Mouse (Mus musculus): ENCODE data around the gene Gp1ba. TPM values are rescaled to one million over a fixed set of nuclear protein-coding genes. Genes with fewer than 3 reads are reported as not detected.
A peak's percentile ranks its signal among the peaks of the same experiment; 100 is the strongest.

The Gp1ba gene
- total RNA-seq, 2 experiments from 2014 or later = 0.30 TPM

DNA sequence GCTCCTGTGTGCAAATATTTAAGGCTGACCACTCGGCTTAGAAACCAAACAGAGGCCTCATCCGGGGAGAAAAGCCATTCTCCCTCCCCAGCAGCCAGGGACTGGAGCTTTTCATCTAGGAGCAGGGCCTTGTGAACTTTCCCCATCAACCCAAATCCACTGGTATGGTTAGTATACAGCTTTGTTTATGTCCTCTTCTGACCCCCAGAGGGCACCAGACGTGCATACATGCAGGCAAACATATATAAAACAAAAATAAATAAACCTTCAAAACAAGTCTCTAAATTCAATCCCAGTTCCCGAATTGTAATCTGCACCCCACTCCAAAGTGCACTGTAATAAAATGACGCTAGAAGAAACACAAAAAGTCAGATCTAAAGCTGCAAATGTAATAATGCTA, 9.4 kb upstream of the Gp1ba start:
- DNase-seq = peak; percentile 17

- peak; percentile 1 for DNase-seq
Observed at GRCm38 (mm10) chr11:70630129-70630528, 8.8 kb upstream of the Gp1ba start.

GRCm38 (mm10) chr11:70635601-70636000, 3.3 kb upstream of the Gp1ba start:
- no peak for DNase-seq

DNA sequence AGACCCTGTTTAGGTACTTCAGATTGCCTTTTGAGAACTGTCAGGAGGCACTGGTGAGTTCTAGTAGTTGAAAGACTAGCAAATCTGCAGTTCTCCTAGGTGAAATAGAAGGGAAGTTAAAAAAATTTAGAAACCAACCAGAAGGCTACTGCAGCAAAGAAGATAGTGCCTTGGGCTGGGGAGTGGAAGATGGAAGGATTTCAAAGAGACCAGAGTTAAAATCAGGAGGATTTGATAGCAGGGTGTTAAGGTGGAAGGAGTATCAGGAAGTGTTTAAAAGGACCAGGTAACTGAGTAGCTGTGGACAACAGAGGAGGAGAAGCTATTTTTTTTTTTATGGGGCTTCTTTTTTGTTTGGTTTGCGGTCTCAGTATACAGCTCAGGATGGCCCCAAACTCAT, 1.2 kb upstream of the Gp1ba start:
- DNase-seq = no peak

GRCm38 (mm10) chr11:70638293-70638692, 629 bp upstream of the Gp1ba start:
- no peak for DNase-seq

DNA sequence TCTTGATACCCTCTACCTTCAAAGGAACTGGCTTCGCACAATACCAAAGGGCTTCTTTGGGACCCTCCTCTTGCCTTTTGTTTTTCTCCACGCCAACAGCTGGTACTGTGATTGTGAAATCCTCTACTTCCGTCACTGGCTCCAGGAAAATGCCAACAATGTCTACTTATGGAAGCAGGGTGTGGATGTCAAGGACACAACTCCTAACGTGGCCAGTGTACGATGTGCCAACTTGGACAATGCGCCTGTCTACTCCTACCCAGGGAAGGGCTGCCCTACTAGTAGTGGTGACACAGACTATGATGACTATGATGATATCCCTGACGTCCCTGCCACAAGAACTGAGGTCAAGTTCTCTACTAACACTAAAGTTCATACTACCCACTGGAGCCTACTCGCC, 1.1 kb downstream of the Gp1ba start:
- DNase-seq = no peak

- no peak for DNase-seq
Observed at GRCm38 (mm10) chr11:70641241-70641640, 2.3 kb downstream of the Gp1ba start.

DNA sequence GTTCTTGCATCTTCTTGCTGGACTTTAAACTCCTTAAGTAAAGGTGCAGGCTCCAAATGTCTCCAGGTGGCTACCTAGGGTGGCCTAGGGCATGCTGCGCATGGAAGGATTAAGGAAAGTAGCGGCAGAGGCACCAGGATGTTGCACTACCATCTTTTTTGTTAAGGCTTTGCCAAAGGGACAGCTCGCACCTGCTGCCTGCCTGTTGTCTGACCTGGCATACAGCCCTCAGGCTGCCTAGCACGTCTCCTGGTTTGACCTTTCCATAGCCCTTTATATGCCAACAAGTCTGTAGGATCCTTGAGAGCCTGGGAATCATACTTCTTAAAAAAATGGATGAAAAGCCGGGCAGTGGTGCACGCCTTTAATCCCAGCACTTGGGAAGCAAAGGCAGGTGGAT, 4.1 kb downstream of the Gp1ba start:
- no peak for DNase-seq

DNA sequence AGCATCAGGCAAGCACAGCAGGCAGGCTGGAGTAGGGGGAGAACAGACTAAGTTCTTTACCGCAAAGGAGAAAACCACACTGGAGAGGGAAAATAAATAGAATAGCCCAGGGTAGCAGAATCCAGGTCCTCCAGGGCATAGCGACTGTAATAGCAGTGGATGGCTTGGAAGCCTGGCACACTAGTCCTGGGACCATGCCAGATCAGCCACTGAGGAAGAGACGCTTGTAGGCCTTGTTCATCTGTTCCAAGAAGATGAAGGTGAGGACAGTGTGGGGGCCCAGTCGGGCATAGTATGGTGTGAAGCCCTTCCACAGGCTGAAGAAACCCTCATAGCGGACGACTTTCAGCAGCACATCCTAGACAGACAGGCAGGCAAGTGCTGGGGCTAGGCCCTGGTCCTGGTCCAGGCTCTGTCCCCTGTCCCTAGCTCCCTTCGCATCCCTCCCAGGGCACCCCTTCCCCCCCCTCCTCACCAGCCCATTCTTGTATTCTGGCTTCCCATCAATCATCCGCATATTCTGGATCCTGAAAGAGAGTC, 5.7 kb downstream of the Gp1ba start:
- no peak for DNase-seq

DNA sequence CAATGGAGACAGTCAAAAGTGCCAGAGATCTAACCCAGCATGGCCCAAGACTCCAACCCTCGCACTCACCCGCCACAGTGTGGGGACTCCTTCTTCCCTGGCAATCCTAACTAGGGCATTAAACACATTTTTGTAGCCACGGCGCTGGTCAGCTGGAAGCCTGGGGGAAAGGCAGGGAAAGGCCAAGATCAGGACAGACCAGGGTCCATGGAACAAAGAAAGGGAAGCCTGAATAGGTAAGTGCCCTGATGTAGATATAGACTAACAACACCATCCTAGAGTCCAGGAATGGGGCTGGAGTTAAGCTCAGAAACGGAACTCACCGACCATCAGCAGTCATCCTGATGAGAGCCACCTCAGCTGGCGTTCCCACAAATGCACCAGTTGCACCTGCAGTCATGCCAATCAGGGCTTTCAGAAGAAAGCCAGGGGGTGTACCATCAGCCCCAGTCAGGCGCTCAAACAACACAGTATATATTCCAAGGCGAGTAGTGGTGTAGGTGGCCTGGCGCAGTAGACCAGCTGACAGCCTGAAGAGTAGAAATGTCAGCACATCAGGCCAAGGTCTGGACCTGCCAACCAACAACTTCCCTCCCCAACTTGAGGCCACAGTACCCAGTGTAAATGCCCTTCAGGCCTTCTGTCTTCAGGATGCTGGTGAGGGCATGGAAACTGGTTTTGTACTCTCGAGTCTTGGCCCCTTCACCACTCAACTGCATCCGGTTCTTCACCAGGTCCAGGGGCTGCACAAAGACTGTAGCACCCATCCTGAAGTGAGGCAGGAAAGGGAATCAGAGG, 6.7 kb downstream of the Gp1ba start:
- DNase-seq = no peak

DNA sequence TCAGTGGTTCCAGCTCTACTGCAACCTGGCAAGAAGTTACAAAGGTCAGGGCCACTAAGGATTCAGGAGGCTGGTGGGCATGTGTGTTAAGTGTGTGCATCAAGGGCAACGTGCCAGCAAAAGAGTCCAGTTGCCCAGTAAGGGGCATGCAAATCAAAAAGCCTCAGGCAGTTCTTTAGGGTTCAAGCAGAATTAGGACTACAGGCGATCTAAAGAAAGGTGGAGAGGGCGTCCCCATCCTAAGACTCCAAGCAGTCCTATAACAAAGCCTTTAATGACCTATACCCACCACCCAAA, 7.3 kb downstream of the Gp1ba start:
- DNase-seq = no peak

DNA sequence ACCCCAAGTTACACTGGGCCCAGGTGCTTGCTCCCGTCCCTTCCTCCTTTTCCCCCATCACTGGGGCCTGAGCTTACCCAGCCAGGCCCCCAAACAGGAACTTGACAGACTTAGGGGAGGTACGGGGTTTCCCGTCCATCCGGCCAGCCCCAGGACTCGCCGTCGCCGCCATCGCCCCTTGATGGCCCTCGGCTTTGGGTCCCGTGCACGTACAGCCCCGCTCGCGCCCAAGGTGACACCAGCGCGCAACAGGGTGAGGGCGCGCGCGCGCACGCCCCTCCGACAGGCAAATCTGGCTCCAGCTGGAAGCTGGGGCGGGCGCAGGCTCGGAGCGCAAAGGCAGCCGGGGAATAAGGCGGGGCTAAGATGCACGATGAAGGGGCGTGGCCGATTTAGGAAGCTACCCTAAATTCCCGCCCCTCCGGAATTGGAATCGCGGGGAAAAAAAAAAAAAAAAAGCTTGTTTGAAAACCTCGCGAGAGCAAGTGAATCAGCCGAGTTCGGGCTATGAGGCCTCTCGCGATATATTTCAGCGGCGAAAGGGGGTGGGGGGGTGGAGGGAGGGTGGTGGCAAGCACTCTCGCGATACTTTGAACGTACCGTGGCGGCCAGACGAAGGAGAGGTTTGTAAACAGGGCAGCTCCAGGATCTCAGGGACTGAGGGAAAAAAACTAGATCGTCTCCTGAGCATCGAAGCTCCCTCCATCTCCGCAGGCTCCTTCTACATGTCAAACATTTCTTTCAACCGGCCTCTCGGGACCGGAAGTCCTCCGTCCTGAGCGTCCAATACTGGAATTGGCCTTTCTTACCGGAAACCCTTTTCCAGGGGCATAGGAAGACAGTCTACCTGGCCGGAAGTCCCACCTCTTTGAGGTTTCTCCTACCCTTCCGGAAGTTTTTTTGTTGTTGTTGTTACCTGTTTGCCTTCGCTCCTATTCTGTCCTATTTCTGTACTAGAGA, 8.0 kb downstream of the Gp1ba start, which contains the start of the genes Rnf167 and Slc25a11:
TSS of gene Rnf167 (plus strand) at position 545 of the 960 bp plus-strand sequence.
TSS of gene Slc25a11 (minus strand) at position 789 of the 960 bp plus-strand sequence.
- DNase-seq = peak; percentile 96

GRCm38 (mm10) chr11:70647716-70648420, 8.9 kb downstream of the Gp1ba start:
- DNase-seq = peak; percentile 62

- DNase-seq = no peak
Observed at GRCm38 (mm10) chr11:70648512-70648911, 9.6 kb downstream of the Gp1ba start.

DNA sequence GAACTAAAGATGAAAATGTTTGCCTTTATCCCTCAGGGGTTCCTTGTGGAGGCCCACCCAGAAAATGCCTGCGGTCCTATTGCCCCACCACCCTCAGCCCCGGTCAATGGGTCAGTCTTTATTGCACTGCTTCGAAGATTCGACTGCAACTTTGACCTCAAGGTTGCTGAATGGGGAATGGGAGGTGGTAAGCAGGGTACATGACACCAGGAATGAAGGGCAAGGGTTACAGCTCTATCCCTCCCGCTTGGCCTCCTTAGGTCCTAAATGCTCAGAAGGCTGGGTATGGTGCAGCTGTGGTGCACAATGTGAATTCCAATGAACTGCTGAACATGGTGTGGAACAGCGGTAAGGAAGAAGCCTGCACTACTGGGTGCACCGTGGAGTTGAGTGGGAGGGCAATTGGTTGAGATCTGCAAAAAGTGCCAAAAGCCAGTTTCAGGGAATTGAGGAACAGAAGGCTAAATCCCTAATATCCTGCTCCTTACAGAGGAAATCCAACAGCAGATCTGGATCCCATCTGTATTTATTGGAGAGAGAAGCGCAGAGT, 10.3 kb downstream of the Gp1ba start:
- DNase-seq = no peak

DNA sequence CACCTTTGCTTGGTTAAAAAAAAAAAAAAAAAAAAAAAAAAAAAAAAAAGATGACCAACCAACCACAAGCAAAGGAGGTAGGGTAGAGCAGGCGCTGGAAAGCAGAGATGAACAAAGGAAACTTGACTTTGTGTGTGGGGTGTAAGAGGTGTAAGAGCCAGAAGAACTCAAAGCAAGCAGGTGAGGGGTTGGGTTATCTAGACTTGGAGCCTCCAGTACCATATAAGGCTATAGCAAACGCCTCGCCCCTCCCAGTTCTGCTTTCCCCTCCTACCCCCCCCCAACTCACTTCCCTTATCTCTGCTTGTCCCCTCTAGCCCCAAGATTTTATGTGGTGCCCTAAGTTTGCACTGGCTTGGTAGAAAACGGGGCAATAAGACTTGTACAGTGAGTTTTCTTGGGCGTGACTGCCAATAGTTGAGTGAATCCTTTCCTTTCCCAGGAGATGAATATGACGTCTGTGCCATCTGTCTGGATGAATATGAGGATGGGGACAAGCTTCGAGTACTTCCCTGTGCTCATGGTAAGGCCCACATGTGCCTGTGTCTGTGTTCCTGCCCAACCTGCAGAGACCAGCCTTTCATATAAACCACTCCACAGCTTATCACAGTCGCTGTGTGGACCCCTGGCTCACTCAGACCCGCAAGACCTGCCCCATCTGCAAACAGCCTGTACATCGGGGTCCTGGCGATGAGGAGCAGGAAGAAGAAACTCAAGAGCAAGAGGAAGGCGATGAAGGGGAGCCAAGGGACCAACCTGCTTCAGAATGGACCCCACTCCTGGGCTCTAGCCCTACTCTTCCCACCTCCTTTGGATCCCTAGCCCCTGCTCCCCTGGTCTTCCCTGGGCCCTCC, 11.6 kb downstream of the Gp1ba start:
- DNase-seq = no peak

GRCm38 (mm10) chr11:70651391-70651790, 12.5 kb downstream of the Gp1ba start:
- peak; percentile 52 for DNase-seq

DNA sequence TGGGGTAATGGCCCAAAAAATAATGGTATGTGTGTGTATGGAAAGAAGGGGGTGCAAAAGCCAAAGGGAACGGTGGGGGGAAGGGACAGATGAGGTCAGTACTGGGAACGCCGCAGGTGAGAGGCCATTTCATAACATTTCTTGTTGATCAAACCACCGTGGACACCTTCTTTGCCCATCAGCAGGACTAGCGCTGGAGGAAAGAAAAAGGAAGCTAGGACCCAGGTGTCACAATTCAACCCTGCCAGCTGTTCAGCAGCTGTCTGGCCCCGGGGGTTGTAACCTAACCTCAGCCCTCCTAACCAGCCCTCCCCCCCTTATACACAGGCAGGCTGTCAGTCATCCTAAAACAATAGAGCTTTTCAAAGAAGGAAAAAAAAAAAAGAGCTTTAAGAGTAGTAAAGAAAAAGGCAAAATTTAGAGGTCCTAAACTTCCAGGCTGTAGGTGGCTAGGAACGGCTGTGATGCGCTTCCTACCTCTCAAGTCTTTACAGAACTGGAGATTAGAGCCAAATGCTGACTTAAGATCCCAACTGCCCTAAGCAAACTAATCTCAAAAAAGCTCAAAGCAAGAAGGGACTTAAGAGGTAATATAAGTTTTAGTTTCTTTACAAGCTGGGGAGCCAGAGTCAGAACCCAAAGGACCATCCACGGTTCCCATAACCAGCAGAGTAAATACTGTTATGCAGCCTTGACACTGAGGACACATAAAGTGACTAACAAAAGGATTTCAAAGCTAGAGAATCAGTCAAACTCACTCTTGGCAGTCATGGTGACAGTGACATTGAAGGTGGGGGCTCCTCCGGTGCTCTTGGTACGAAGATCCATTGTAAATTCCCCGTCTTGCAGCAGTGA, 13.3 kb downstream of the Gp1ba start:
- no peak for DNase-seq

DNA sequence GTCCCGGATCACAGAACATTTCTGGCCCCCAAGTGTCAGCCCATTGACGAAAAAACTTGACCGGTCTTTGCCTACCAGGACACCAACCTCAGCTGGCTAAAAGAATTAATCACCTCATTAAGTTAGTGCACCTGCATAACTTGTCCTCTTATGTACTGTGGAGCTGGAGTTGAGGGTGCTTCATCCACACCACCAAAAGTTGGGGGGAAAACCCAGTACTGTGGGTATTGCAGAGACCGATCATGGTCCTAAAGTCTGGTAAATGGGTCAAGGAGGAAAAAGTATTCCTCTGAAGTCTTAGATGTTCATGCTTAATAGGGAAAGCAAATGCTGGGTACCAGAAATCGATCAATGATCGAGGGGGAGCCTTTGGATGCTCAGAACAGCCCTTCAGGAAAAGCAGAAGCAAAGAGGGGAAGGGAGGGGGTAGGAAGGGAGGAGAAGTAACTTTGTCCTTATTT, 14.0 kb downstream of the Gp1ba start:
- no peak for DNase-seq

All from adrenal gland, postnatal 10 days (tissue).